Mouse (Mus musculus): ENCODE measurements around the gene Cog1. TPM values are rescaled to one million over a fixed set of nuclear protein-coding genes. Genes with fewer than 3 reads are reported as not detected.

The Cog1 gene
- polyA plus RNA-seq (2017; shearing (Covaris generic)): 10 to 100 TPM; 17.6 to 17.9 TPM

- ATAC-seq: peak; percentile 24
Measured at GRCm38 (mm10) chr11:113648690-113649352, at the start of gene Cog1. Cog1 (plus strand) TSS chr11:113649169.

- ATAC-seq: no peak
Measured at GRCm38 (mm10) chr11:113600526-113601245, 48.3 kb upstream of the Cog1 start.

- ATAC-seq: no peak
Measured at GRCm38 (mm10) chr11:113601616-113602343, 47.2 kb upstream of the Cog1 start.

- ATAC-seq: no peak
Measured at GRCm38 (mm10) chr11:113607556-113607955, 41.4 kb upstream of the Cog1 start.

GRCm38 (mm10) chr11:113609581-113609980 lies 39.4 kb upstream of the Cog1 start:
- ATAC-seq: no peak

GRCm38 (mm10) chr11:113610266-113610665 lies 38.7 kb upstream of the Cog1 start:
- no peak for ATAC-seq

- ATAC-seq: no peak
Measured at GRCm38 (mm10) chr11:113611112-113611646, 37.8 kb upstream of the Cog1 start.

- peak; percentile 67 for ATAC-seq
Measured at GRCm38 (mm10) chr11:113611664-113612611, 37.0 kb upstream of the Cog1 start.

- no peak for ATAC-seq
Measured at GRCm38 (mm10) chr11:113614476-113614875, 34.5 kb upstream of the Cog1 start.

- peak; percentile 41 for ATAC-seq
Measured at GRCm38 (mm10) chr11:113617132-113617911, 31.6 kb upstream of the Cog1 start.

GRCm38 (mm10) chr11:113618303-113618671 lies 30.7 kb upstream of the Cog1 start:
- no peak for ATAC-seq

GRCm38 (mm10) chr11:113618672-113619419 lies 30.1 kb upstream of the Cog1 start, which contains the start of gene Sstr2:
Sstr2 (plus strand) TSS chr11:113619342.
- peak; percentile 51 for ATAC-seq

GRCm38 (mm10) chr11:113619420-113620080 lies 29.4 kb upstream of the Cog1 start:
- no peak for ATAC-seq

- no peak for ATAC-seq
Measured at GRCm38 (mm10) chr11:113621001-113621400, 28.0 kb upstream of the Cog1 start.

- no peak for ATAC-seq
Measured at GRCm38 (mm10) chr11:113622028-113622427, 26.9 kb upstream of the Cog1 start.

- ATAC-seq: no peak
Measured at GRCm38 (mm10) chr11:113625437-113625836, 23.5 kb upstream of the Cog1 start.

- no peak for ATAC-seq
Measured at GRCm38 (mm10) chr11:113627785-113628184, 21.2 kb upstream of the Cog1 start.

- ATAC-seq: no peak
Measured at GRCm38 (mm10) chr11:113630642-113631041, 18.3 kb upstream of the Cog1 start.

GRCm38 (mm10) chr11:113631302-113631701 lies 17.7 kb upstream of the Cog1 start:
- no peak for ATAC-seq

- no peak for ATAC-seq
Measured at GRCm38 (mm10) chr11:113631862-113632261, 17.1 kb upstream of the Cog1 start.

Data from activated CD4-positive, CD25-positive, alpha-beta regulatory T cell, adult 4 months (primary cell).